Mouse (Mus musculus) hindbrain, postnatal 0 days (tissue): ENCODE measurements around the gene Smtnl1. TPM values are rescaled to one million over a fixed set of nuclear protein-coding genes. Genes with fewer than 3 reads are reported as not detected.
A peak's percentile ranks its signal among the peaks of the same experiment; 100 is the strongest.

Source experiments
- ATAC-seq: fragments of 200-750 bp; cut with Nextera tagmentation; 2 replicates; pipeline ENCODE4 v1.8.0; 2017; ENCODE audit warnings: mild to moderate bottlenecking, moderate TSS enrichment, moderate library complexity
- DNase-seq: peaks from one replicate; pipeline ENCODE4 v3.0.0-alpha.2; 2015; ENCODE audit warnings: low spot score
- H3K27ac ChIP-seq: fragments of 300-500 bp; sonication (generic); 2 replicates; pipeline ENCODE4 v1.5.1; 2014; ENCODE audit warnings: mild to moderate bottlenecking
- H3K27me3 ChIP-seq: fragments of 300-500 bp; sonication (generic); 2 replicates; pipeline ENCODE4 v1.6.1; 2014; ENCODE audit warnings: low read length, mixed read lengths; ENCODE audit not compliant: insufficient read depth
- H3K36me3 ChIP-seq: fragments of 300-500 bp; sonication (generic); 2 replicates; pipeline ENCODE4 v1.6.1; 2014; ENCODE audit warnings: low read length, mixed read lengths; ENCODE audit not compliant: insufficient read depth
- H3K4me1 ChIP-seq: fragments of 300-500 bp; sonication (generic); 2 replicates; pipeline ENCODE4 v1.6.1; 2014; ENCODE audit warnings: antibody characterized with exemption, low read length, mixed read lengths; ENCODE audit not compliant: insufficient read depth
- H3K4me2 ChIP-seq: fragments of 300-500 bp; sonication (generic); 2 replicates; pipeline ENCODE4 v1.6.1; 2014; ENCODE audit warnings: low read depth, mild to moderate bottlenecking, low read length, moderate library complexity, mixed read lengths
- H3K4me3 ChIP-seq: fragments of 300-500 bp; sonication (generic); 2 replicates; pipeline ENCODE4 v1.5.1; 2014; ENCODE audit warnings: low read length
- H3K9ac ChIP-seq: fragments of 300-500 bp; sonication (generic); replicated peaks from 2 replicates; pipeline ENCODE4 v1.6.1; 2014; ENCODE audit warnings: mild to moderate bottlenecking, low read length, moderate library complexity, mixed read lengths
- H3K9me3 ChIP-seq: fragments of 300-500 bp; sonication (generic); 2 replicates; pipeline ENCODE4 v1.6.1; 2016; ENCODE audit warnings: low read length, mixed read lengths
- CTCF ChIP-seq: IDR thresholded peaks from 2 replicates; pipeline ENCODE4 v1.5.1; 2016; ENCODE audit warnings: antibody characterized with exemption, control low read depth, low read depth
- WGBS: fragments of 180-500 bp; shearing (Covaris S2); extraction: QIAGEN DNeasy Blood & Tissue Kit; methylation state at CpG from one replicate; pipeline ENCODE4 v1.1.7; 2014; 5-methylcytosine and 5-hydroxymethylcytosine counted together
- polyA plus RNA-seq: library from polyadenylated mRNA; unstranded; fragments of >200 nt; fragmentation: Nextera tagmentation; extraction: Ambion mirVana; gene quantifications from 2 replicates; pipeline ENCODE4 v1.2.1, GENCODE M21; 2015
- total RNA-seq: library from RNA; depleted of rRNA; stranded (reverse); fragments of >200 nt; gene quantifications from 2 replicates; pipeline ENCODE4 v1.2.3, GENCODE M21; 2014

Smtnl1 gene
- total and polyA plus RNA-seq, 2 experiments from 2014 or later: not detected

GRCm38 (mm10) chr2:84779210-84779609 lies 43.2 kb downstream of the Smtnl1 start:
- Histone ChIP-seq H3K27ac (no peak overlapping the region), H3K9me3 (no peaks in the 10 kb centered on the region), H3K4me1 (peaks cover 6% of the 10 kb centered on the region), H3K4me2 (no peak overlapping the region), H3K9ac (no peak overlapping the region), H3K4me3 (no peak overlapping the region), H3K27me3 (no peaks in the 10 kb centered on the region), H3K36me3 (no peaks in the 10 kb centered on the region)
- DNase-seq (no peak), ATAC-seq (no peak)
- 64% methylated on average over 6 of the region's 6 CpGs for WGBS
- peak; percentile 51 for TF ChIP-seq CTCF

DNA sequence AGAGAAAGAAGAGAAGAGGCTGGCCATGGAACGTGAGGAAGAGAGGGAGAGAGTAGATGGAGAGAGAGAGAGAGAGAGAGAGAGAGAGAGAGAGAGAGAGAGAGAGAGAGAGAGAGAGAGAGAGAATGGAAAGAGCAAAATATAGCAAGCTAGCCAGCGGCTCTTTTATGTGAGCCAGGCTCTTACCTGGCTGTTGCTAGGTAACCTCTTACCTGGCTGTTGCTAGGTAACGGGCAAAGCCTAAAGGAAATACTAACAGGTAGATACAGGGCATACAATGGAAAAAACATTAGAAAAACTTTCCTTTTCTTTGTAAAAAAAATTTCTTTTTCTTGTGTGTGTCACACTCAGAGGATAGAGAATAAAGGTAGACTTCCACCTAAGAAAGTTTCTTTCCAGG lies 44.7 kb downstream of the Smtnl1 start:
- no peaks in the 10 kb centered on the region for H3K27me3 ChIP-seq
- no peak overlapping the region for H3K4me3 ChIP-seq
- no peak for TF ChIP-seq CTCF
- DNase-seq (peak; percentile 50), ATAC-seq (peak; percentile 65; the same call in 1 of the 2 replicates)
- peaks cover 6% of the 10 kb centered on the region for H3K4me1 ChIP-seq
- H3K4me2 ChIP-seq: no peak overlapping the region
- 49% methylated on average over 3 of the region's 3 CpGs for WGBS
- H3K9me3 ChIP-seq: no peaks in the 10 kb centered on the region
- H3K36me3 ChIP-seq: no peaks in the 10 kb centered on the region
- peak overlapping the region; percentile 66; the same call in 1 of the 2 replicates for H3K27ac ChIP-seq
- no peak overlapping the region for H3K9ac ChIP-seq

DNA sequence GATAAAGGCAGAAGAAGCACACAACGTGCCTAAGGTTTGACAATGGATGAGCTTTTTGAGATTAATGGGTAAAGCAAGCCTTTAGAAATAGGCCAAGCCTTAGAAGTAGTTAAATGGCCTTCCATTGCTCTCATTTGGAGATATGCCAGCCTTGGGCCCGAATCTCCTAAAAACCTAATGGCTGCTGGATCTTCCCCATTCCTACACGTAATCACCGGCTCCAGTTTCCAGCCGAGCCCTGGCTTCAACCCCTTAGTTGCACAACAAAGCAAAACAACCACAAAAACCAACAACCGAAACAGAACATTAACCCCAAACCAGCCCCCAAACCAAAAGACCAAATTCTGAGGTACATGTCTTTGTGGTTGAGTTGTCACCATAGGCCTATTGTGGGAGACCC lies 46.8 kb downstream of the Smtnl1 start:
- Histone ChIP-seq H3K4me3 (no peak overlapping the region), H3K27me3 (no peaks in the 10 kb centered on the region), H3K9me3 (no peaks in the 10 kb centered on the region), H3K27ac (peak overlapping the region; percentile 41; the same call in 1 of the 2 replicates), H3K4me2 (no peak overlapping the region), H3K4me1 (peaks cover 6% of the 10 kb centered on the region), H3K36me3 (no peaks in the 10 kb centered on the region), H3K9ac (no peak overlapping the region)
- 63% methylated on average over 6 of the region's 6 CpGs for WGBS
- ATAC-seq (no peak), DNase-seq (no peak)
- TF ChIP-seq CTCF: no peak

DNA sequence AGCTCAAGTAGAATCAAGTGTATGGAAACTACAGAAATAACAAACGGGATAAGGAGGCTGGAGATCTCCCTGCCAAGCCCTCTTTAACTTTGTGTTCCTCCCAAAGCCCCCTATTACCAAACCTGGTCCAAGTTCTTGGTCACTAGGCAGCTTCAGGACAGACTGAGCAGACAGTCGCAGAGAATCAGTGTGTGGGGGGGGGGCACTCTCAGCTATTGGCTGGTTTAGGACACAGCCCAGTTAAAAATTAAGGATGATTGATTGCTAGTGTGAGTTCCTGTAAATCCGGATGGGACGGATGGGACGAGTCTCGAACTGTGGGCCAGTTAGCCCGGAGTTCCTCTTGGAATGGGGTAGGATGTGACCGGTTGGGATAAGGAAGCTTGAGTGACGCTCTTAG lies 47.2 kb downstream of the Smtnl1 start, which contains the start of gene Serping1:
Gene Serping1 (minus strand): TSS at position 204 of the 400 bp plus-strand sequence.
- 51% methylated on average over 9 of the region's 9 CpGs for WGBS
- ATAC-seq: 0 out of 2 replicates have a peak, but pooled peaks have one; percentile 45
- H3K4me1 ChIP-seq: peaks cover 6% of the 10 kb centered on the region
- H3K4me3 ChIP-seq: peak within 1 kb of the TSS; percentile 27
- H3K9me3 ChIP-seq: no peaks in the 10 kb centered on the region
- H3K27ac ChIP-seq: peak within 1 kb of the TSS; percentile 75
- peak within 1 kb of the TSS; percentile 59 for H3K4me2 ChIP-seq
- no peaks in the 10 kb centered on the region for H3K36me3 ChIP-seq
- TF ChIP-seq CTCF: no peak
- DNase-seq: no peak
- H3K9ac ChIP-seq: peak within 1 kb of the TSS; percentile 53
- H3K27me3 ChIP-seq: no peaks in the 10 kb centered on the region

DNA sequence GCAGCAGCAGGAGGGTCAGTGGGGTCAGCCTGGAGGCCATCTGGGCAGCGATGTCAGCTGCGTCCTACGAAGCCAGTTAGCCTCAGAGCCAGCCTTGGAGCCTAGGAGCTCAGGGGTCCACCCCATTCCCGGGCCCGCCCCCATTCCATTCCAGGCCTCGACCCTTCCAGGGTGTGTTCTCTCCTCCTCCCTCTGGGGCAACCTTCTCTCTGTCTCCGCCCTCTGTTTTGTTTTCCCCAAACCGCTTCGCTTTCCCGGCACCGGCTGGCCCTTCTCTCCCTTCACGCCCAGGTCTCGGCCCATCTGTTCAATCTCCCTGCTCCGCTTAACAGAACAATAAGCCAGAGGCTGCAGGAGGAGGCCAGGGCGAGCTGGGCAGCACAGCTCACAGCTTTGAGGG lies 47.7 kb downstream of the Smtnl1 start:
- H3K9ac ChIP-seq: peak overlapping the region; percentile 53
- H3K9me3 ChIP-seq: no peaks in the 10 kb centered on the region
- DNase-seq (peak; percentile 75), ATAC-seq (peak; percentile 89)
- H3K27me3 ChIP-seq: no peaks in the 10 kb centered on the region
- H3K27ac ChIP-seq: peak overlapping the region; percentile 75
- H3K4me3 ChIP-seq: peak overlapping the region; percentile 27
- peaks cover 6% of the 10 kb centered on the region for H3K4me1 ChIP-seq
- peak overlapping the region; percentile 59 for H3K4me2 ChIP-seq
- no peaks in the 10 kb centered on the region; the same call in 1 of the 2 replicates for H3K36me3 ChIP-seq
- TF ChIP-seq CTCF: no peak
- whole genome bisulfite sequencing: 7% methylated on average over 13 of the region's 15 CpGs

DNA sequence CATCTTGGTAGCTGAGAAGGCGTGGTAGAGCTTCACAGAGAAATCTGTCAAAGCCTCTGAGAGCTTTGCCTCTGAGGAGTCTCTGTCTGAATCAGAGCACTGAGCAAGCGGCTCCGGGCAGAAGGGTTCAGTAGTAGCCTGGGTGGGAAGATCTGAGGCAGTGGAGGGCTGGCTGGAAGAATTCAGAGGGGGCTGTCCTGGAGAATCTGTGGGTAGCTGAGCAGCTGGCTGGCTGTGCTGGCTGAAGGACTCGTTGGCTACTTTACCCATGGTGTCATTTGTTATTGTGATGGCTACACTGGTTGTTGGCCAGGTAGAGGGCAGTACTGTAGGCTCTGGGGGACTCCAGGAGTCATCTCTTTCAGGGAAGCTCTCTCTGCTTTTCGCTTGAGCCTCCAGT lies 49.3 kb downstream of the Smtnl1 start:
- Histone ChIP-seq H3K4me2 (no peak overlapping the region), H3K36me3 (no peaks in the 10 kb centered on the region; the same call in 1 of the 2 replicates), H3K9ac (no peak overlapping the region), H3K9me3 (no peaks in the 10 kb centered on the region), H3K27ac (no peak overlapping the region), H3K4me1 (peaks cover 6% of the 10 kb centered on the region), H3K4me3 (no peak overlapping the region), H3K27me3 (no peaks in the 10 kb centered on the region)
- WGBS: 84% methylated on average over 5 of the region's 5 CpGs
- DNase-seq (no peak), ATAC-seq (no peak)
- TF ChIP-seq CTCF: no peak

GRCm38 (mm10) chr2:84772454-84772853 lies 50.0 kb downstream of the Smtnl1 start:
- Histone ChIP-seq H3K36me3 (no peaks in the 10 kb centered on the region; the same call in 1 of the 2 replicates), H3K4me1 (peaks cover 6% of the 10 kb centered on the region), H3K4me2 (no peak overlapping the region), H3K9ac (no peak overlapping the region), H3K9me3 (no peaks in the 10 kb centered on the region), H3K27me3 (no peaks in the 10 kb centered on the region), H3K27ac (no peak overlapping the region), H3K4me3 (no peak overlapping the region)
- DNase-seq: no peak
- 88% methylated on average over 4 of the region's 4 CpGs for WGBS
- no peak for ATAC-seq
- no peak for TF ChIP-seq CTCF
